Mouse (Mus musculus) CD8-positive naive resting alpha-beta T cell, adult 57 days (primary cell): Measurements from ENCODE around the gene Cyp4b1. TPM values are rescaled to one million over a fixed set of nuclear protein-coding genes. Genes with fewer than 3 reads are reported as not detected.

Experiments used
- total RNA-seq: library from RNA; stranded (reverse); gene quantifications from one replicate; pipeline ENCODE4 v1.2.4, GENCODE M21; 2023

Gene Cyp4b1
- not detected for total RNA-seq

GRCm38 (mm10) chr4:115647580-115647979 lies at the start of gene Cyp4b1:
Cyp4b1 (minus strand) TSS chr4:115647723.

GRCm38 (mm10) chr4:115600611-115601010 lies 46.9 kb downstream of the Cyp4b1 start, which contains the start of gene Cyp4a32:
Cyp4a32 (plus strand) TSS chr4:115600969.

Other genes with a start within 250 kb of the Cyp4b1 start
- not detected for gene Cyp4a12b, start 236.1 kb downstream of the Cyp4b1 start, total RNA-seq
- gene Cyp4a30b, start 195.1 kb downstream of the Cyp4b1 start, total RNA-seq, result not detected
- not detected for gene Cyp4a14, start 151.6 kb downstream of the Cyp4b1 start, total RNA-seq
- not detected for gene Cyp4a10, start 129.5 kb downstream of the Cyp4b1 start, total RNA-seq
- gene Cyp4a31, start 84.1 kb downstream of the Cyp4b1 start, total RNA-seq, result not detected
- gene Cyp4a32, start 46.8 kb downstream of the Cyp4b1 start, total RNA-seq, result not detected
- gene Efcab14, start 90.0 kb upstream of the Cyp4b1 start, total RNA-seq, result 30.9 TPM
- gene Tex38, start 133.3 kb upstream of the Cyp4b1 start, total RNA-seq, result not detected
- 19.8 TPM for gene Atpaf1, start 137.1 kb upstream of the Cyp4b1 start, total RNA-seq
- gene Mob3c, start 180.4 kb upstream of the Cyp4b1 start, total RNA-seq, result 16.7 TPM
- 53.3 TPM for gene Mknk1, start 191.5 kb upstream of the Cyp4b1 start, total RNA-seq
- not detected for gene Kncn, start 236.7 kb upstream of the Cyp4b1 start, total RNA-seq
- not detected for gene 6430628N08Rik, start 242.9 kb upstream of the Cyp4b1 start, total RNA-seq